Mouse (Mus musculus): ENCODE data around the gene Galm. TPM values are rescaled to one million over a fixed set of nuclear protein-coding genes. Genes with fewer than 3 reads are reported as not detected.

The Galm gene
- polyA plus RNA-seq, 1 experiment from 2014 or later: 31.9 TPM

DNA sequence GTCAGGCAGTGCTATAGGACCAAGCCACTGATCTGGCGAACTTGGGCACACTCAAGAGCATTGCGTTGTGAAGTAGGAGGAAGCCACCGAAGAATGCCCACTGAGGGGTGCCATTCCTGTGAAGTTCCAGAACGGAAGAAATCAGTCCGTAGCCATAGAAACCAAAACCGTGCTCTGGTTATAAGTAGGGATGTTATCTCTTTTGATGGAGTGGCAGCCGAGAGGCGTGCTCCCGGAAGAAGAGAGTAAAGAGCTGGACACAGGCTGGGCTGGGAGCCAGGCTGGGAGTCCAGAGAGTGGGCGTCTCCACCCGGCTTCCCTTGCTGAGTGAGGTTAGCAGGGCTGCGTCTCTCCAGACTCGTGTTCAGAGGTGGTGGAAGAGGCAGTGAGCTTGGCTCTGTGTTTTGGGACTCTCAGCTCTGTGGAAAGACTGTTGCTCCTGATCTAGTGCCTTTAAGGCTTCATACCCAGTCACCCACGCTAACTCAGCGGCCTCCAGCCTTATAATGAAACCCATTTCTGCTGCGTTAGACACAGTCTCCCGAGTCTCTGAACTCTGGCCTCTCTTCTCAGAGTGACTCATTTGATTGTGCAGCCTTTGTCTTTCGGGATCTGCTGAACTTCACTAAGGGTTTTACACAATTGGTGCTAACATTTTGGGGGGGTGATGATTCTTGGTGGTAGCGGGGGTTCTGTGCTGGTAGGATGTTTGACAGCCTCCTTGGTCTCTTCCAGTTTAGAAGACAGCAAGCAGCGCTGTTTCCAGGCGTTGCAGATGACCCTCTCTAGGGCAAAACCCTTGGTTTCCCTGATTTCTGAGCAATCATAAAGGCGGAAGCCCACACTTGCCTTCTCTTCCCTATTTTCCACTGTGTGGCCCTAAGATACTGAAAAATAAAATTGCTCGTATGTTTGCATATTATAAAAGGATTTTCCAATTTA, 21.1 kb downstream of the Galm start:
- no peak overlapping the region for H3K9ac ChIP-seq
- WGBS (ENCODE audit: insufficient replicate concordance): 57% methylated on average over 23 of the region's 23 CpGs
- peak; percentile 39; the same call in 1 of the 2 replicates for ATAC-seq (ENCODE audit: insufficient read depth)

DNA sequence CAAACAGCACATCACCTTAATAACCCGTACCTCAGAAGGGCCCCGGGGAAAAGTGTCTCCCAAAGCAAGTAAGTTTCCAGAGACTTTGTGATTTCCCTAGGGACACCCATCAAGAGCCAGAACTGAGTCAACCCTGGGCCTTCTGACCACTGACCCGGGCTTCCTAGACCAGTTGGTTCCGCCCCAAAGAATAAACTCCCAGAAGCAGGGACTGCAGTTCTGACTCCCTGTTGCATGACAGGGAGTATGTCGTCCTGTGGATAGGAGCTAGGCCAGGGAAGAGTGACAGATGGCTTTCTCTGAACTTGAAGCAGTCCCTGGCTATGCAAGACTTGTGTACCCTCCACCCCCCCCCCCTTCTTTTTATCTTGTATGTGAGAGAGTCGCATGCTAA, 21.7 kb downstream of the Galm start:
- WGBS (ENCODE audit: insufficient replicate concordance): 75% methylated on average over 6 of the region's 6 CpGs
- Histone ChIP-seq H3K36me3 (replicated peaks) (no peaks in the 10 kb centered on the region), H3K4me1 (replicated peaks) (peaks cover 7% of the 10 kb centered on the region; the same call in 1 of the 2 replicates), H3K27me3 (no peaks in the 10 kb centered on the region), H3K4me2 (no peak overlapping the region), H3K4me3 (replicated peaks) (no peak overlapping the region), H3K9me3 (replicated peaks) (no peaks in the 10 kb centered on the region), H3K27ac (replicated peaks) (no peak overlapping the region), H3K9ac (no peak overlapping the region)
- no peak for ATAC-seq (ENCODE audit: insufficient read depth)

More for the DNA sequence above, 21.1 kb downstream of the Galm start:
- peaks cover 9% of the 10 kb centered on the region; the same call in 1 of the 2 replicates for H3K4me1 ChIP-seq (replicated peaks)
- no peaks in the 10 kb centered on the region for H3K27me3 ChIP-seq
- 0 out of 2 replicates have a peak overlapping the region, but pooled peaks have one; percentile 3 for H3K4me2 ChIP-seq
- no peaks in the 10 kb centered on the region for H3K36me3 ChIP-seq (replicated peaks)
- H3K9me3 ChIP-seq (replicated peaks): no peaks in the 10 kb centered on the region
- no peak overlapping the region for H3K27ac ChIP-seq (replicated peaks)
- no peak overlapping the region for H3K4me3 ChIP-seq (replicated peaks)

DNA sequence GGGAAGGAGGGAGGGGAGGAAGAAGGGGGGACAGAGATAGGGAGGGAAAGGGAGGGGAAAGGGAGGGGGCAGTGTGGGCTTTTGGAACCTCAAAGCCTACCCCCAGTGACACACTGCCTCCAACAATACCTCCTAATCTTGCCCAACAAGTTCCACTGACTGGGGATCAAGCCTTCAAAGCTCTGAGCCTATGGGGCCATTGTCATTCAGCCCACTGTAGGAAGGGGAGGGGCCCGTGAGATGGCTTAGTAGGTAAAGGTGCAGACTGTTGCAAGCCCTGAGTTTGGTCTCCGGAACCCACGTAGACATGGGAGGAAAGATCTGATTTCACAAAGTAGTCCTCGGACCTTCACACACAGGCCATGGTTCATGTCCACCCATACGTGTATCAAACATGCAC, 24.1 kb downstream of the Galm start:
- no peak; the same call in 1 of the 2 replicates for ATAC-seq (ENCODE audit: insufficient read depth)
- 53% methylated on average over 5 of the region's 5 CpGs for WGBS (ENCODE audit: insufficient replicate concordance)
- H3K9me3 ChIP-seq (replicated peaks): no peaks in the 10 kb centered on the region
- no peaks in the 10 kb centered on the region for H3K36me3 ChIP-seq (replicated peaks)
- peaks cover 7% of the 10 kb centered on the region; the same call in 1 of the 2 replicates for H3K4me1 ChIP-seq (replicated peaks)
- no peak overlapping the region for H3K4me2 ChIP-seq
- no peak overlapping the region for H3K4me3 ChIP-seq (replicated peaks)
- no peaks in the 10 kb centered on the region for H3K27me3 ChIP-seq
- no peak overlapping the region for H3K9ac ChIP-seq
- no peak overlapping the region for H3K27ac ChIP-seq (replicated peaks)

DNA sequence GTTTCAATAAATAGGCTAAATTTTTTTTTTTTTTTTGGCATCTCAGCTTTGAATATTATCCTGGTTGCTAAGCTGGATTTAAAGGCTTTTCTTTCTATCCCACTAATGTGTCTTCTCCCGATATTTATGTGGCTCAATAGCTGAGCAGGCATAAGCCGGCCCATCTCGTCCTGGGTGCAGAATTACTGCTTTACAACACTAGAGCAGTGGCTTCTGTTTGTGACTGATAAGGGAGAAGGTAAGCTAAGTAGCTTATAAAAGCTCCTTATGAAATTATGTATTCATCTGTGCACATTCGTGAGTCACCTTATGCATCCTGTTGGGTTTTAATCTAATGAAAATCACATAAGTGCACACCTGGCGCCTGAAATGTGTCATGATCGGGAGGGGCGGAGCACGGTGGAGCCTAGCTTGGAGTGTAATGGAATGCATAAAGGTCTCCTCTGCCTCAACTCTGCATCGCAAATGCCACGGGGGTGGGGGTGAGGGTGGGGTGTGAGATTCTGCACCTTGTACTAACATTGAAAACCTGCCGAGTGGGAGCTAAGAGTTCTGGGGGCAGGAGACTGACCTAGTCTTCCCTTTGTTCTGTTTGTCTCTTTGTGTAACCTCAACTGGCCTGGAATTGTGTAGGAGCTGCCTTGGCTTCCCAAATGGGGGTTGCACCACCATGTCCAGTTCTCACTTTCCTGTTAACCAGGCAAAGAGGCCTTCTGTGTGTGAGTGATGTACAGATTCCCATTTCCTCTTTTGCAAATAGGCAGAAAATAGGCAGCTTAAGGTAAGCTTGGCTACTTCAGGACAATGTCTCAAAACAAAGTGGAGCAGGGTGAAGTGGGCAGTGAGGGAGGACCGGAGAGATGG, 25.7 kb downstream of the Galm start:
- H3K4me2 ChIP-seq: no peak overlapping the region
- no peak overlapping the region for H3K9ac ChIP-seq
- 47% methylated on average over 12 of the region's 12 CpGs for WGBS (ENCODE audit: insufficient replicate concordance)
- no peak; the same call in 1 of the 2 replicates for ATAC-seq (ENCODE audit: insufficient read depth)
- no peak overlapping the region for H3K4me3 ChIP-seq (replicated peaks)
- no peak overlapping the region for H3K27ac ChIP-seq (replicated peaks)
- H3K9me3 ChIP-seq (replicated peaks): no peaks in the 10 kb centered on the region
- no peaks in the 10 kb centered on the region for H3K36me3 ChIP-seq (replicated peaks)
- H3K27me3 ChIP-seq: no peaks in the 10 kb centered on the region
- H3K4me1 ChIP-seq (replicated peaks): peaks cover 7% of the 10 kb centered on the region; the same call in 1 of the 2 replicates

DNA sequence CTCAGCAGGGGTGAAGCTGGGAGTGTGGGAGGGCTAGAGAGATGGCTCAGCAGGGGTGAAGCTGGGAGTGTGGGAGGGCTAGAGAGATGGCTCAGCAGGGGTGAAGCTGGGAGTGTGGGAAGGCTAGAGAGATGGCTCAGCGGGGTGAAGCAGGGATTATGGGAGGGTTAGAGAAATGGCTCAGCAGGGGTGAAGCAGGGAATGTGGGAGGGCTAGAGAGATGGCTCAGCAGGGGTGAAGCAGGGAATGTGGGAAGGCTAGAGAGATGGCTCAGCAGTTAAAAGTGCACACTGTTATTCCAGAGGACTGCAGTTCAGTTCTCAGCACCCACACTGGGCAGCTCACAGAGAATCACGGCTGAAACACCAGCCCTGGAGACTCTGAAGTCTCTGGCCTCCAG, 26.4 kb downstream of the Galm start:
- ATAC-seq (ENCODE audit: insufficient read depth): no peak

DNA sequence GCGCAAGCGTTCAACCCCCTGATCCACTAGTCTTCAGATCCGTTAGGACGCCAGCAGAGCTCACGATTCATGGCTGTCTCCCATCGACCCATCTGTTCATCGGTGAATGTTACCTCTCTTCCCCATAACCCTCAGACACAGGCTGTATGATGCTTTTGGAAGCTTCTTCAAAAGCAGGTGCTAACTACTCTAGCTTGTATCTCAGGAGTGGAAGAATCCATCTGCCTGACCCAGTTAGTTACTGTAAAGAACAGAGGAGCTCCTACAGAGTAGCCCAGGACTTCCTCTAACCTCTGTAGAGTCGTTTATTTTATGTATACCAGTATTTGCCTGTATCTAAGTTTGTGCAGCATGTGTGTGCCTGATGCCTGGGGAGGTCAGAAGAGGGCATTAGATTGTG, 29.6 kb downstream of the Galm start:
- Histone ChIP-seq H3K27ac (replicated peaks) (no peak overlapping the region), H3K9me3 (replicated peaks) (no peaks in the 10 kb centered on the region), H3K4me3 (replicated peaks) (no peak overlapping the region), H3K4me1 (replicated peaks) (peaks cover 11% of the 10 kb centered on the region; the same call in 1 of the 2 replicates), H3K4me2 (no peak overlapping the region), H3K36me3 (replicated peaks) (no peaks in the 10 kb centered on the region), H3K9ac (no peak overlapping the region), H3K27me3 (no peaks in the 10 kb centered on the region)
- WGBS (ENCODE audit: insufficient replicate concordance): 80% methylated on average over 8 of the region's 8 CpGs
- no peak for ATAC-seq (ENCODE audit: insufficient read depth)

More for the DNA sequence above, 26.4 kb downstream of the Galm start:
- Histone ChIP-seq H3K36me3 (replicated peaks) (no peaks in the 10 kb centered on the region), H3K9ac (no peak overlapping the region), H3K4me2 (no peak overlapping the region), H3K27ac (replicated peaks) (no peak overlapping the region), H3K27me3 (no peaks in the 10 kb centered on the region), H3K9me3 (replicated peaks) (no peaks in the 10 kb centered on the region), H3K4me1 (replicated peaks) (peaks cover 7% of the 10 kb centered on the region; the same call in 1 of the 2 replicates), H3K4me3 (replicated peaks) (no peak overlapping the region)
- WGBS (ENCODE audit: insufficient replicate concordance): 51% methylated on average over 2 of the region's 2 CpGs

DNA sequence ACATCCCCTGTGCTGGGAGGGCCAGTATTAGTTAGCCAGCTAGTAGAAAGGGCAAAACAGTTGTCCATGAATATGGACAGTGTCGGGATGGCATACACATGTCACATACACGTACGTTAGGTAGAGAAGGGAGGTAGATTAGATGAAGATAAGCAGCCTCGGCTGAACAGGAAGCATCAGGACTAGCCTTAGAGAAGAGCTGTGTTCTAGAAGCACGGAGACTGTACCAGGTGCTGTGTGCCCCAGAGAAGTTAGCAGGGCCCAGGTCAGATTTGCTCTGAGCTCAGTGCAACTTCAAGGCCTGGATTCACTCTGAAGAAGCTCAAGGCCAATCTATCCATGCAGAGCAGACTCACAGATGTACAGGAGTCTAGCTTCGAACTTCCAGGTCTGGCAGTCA, 30.2 kb downstream of the Galm start:
- no peaks in the 10 kb centered on the region for H3K9me3 ChIP-seq (replicated peaks)
- H3K27me3 ChIP-seq: no peaks in the 10 kb centered on the region
- no peak overlapping the region for H3K4me2 ChIP-seq
- no peak overlapping the region for H3K4me3 ChIP-seq (replicated peaks)
- peaks cover 11% of the 10 kb centered on the region; the same call in 1 of the 2 replicates for H3K4me1 ChIP-seq (replicated peaks)
- H3K27ac ChIP-seq (replicated peaks): no peak overlapping the region
- no peak for ATAC-seq (ENCODE audit: insufficient read depth)
- H3K36me3 ChIP-seq (replicated peaks): no peaks in the 10 kb centered on the region
- no peak overlapping the region for H3K9ac ChIP-seq
- WGBS (ENCODE audit: insufficient replicate concordance): 57% methylated on average over 6 of the region's 6 CpGs

DNA sequence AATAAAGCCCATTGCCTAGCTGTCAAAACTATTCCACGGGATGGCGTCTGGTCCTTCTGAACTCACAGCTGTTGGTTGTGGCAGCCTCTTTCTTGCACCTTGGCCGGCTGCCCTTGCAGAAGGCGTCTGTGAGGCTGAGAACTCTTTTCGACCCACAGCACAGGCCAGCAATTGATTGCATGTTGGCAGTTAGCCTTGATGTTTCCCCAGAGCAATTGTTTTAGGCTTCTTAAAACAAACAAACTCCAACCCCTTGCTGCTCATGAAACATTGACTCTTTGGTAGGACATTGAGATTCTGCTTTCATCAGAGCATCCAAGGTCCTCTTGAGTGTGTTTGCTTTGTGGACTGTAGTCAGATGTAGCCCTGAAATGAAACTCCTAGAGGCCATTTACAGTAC, 33.2 kb downstream of the Galm start:
- Histone ChIP-seq H3K36me3 (replicated peaks) (no peaks in the 10 kb centered on the region), H3K27me3 (no peaks in the 10 kb centered on the region), H3K4me2 (no peak overlapping the region), H3K27ac (replicated peaks) (no peak overlapping the region), H3K9me3 (replicated peaks) (no peaks in the 10 kb centered on the region), H3K4me1 (replicated peaks) (0 out of 2 replicates have a peak, but pooled peaks cover 7% of the 10 kb centered on the region), H3K4me3 (replicated peaks) (no peak overlapping the region), H3K9ac (no peak overlapping the region)
- WGBS (ENCODE audit: insufficient replicate concordance): 58% methylated on average over 5 of the region's 5 CpGs
- ATAC-seq (ENCODE audit: insufficient read depth): no peak

DNA sequence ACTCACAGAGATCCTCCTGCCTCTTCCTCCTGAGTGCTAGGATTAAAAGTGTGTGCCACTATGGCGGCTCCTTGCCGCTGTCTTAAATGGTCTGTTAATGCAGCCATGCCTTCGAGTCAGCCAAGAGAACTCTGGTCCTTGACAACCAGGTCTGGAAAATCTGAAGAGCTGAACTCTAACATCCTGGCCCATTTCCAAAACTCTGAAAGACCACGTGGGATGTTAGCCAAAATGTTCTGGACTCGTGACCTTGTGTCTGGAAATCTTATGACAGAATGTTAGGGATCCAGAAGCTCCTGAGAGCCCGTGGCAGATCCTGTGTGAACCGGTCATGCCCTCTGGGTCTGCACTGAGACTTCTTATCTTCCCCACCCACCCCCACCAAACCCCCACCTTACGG, 36.7 kb downstream of the Galm start:
- Histone ChIP-seq H3K9ac (no peak overlapping the region), H3K27me3 (peaks cover 5% of the 10 kb centered on the region; the same call in 1 of the 2 replicates), H3K4me2 (no peak overlapping the region), H3K36me3 (replicated peaks) (no peaks in the 10 kb centered on the region), H3K27ac (replicated peaks) (no peak overlapping the region), H3K4me1 (replicated peaks) (0 out of 2 replicates have a peak, but pooled peaks cover 17% of the 10 kb centered on the region), H3K9me3 (replicated peaks) (no peaks in the 10 kb centered on the region), H3K4me3 (replicated peaks) (no peak overlapping the region)
- 62% methylated on average over 8 of the region's 8 CpGs for WGBS (ENCODE audit: insufficient replicate concordance)
- ATAC-seq (ENCODE audit: insufficient read depth): no peak

DNA sequence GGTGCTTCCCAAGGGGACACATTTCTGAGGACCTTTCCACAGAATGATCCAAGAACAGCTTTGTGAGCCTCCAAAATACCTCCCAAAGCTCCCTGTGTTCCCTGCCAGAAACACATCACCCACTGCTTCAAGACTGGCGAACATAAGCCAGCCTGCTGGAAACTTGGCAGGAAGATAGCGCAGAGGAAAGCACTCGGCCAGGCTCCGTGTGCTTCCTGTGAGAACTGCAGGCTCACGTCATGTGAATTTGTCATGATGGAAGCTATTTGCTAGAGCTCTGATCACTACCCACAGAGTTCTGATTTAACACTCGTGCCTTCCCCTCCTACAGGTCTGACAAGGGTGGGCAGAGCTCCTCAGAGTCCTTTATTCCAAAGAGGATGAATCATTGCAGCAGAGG, 38.5 kb downstream of the Galm start:
- no peak overlapping the region for H3K27ac ChIP-seq (replicated peaks)
- H3K36me3 ChIP-seq (replicated peaks): no peaks in the 10 kb centered on the region
- no peak overlapping the region for H3K9ac ChIP-seq
- no peak for ATAC-seq (ENCODE audit: insufficient read depth)
- H3K4me3 ChIP-seq (replicated peaks): no peak overlapping the region
- WGBS (ENCODE audit: insufficient replicate concordance): 43% methylated on average over 6 of the region's 6 CpGs
- H3K27me3 ChIP-seq: peaks cover 5% of the 10 kb centered on the region; the same call in 1 of the 2 replicates
- no peaks in the 10 kb centered on the region for H3K9me3 ChIP-seq (replicated peaks)
- no peak overlapping the region for H3K4me2 ChIP-seq
- 0 out of 2 replicates have a peak, but pooled peaks cover 13% of the 10 kb centered on the region for H3K4me1 ChIP-seq (replicated peaks)

DNA sequence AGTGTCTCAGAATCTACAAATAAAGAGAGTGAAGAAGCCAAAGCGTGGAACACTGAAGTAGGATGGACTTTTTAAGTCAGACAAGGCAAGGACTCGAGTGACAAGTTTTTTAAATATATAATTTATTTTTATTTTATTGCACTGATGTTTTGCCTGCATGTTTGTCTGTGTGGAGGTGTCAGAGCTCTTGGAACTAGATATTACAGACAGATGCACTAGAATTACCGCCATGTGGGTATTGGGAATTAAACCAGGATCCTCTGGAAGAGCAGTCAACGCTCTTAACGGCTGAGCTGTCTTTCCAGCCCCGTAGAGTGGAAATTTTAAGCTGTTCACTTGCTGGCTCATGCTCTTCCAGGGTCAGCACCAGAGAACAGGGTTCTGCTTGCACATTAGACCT, 39.1 kb downstream of the Galm start:
- H3K4me2 ChIP-seq: no peak overlapping the region
- 64% methylated on average over 6 of the region's 6 CpGs for WGBS (ENCODE audit: insufficient replicate concordance)
- 0 out of 2 replicates have a peak, but pooled peaks cover 13% of the 10 kb centered on the region for H3K4me1 ChIP-seq (replicated peaks)
- no peak for ATAC-seq (ENCODE audit: insufficient read depth)
- no peak overlapping the region for H3K4me3 ChIP-seq (replicated peaks)
- no peaks in the 10 kb centered on the region for H3K9me3 ChIP-seq (replicated peaks)
- H3K27me3 ChIP-seq: peaks cover 5% of the 10 kb centered on the region; the same call in 1 of the 2 replicates
- H3K36me3 ChIP-seq (replicated peaks): no peaks in the 10 kb centered on the region
- no peak overlapping the region for H3K9ac ChIP-seq
- H3K27ac ChIP-seq (replicated peaks): no peak overlapping the region
